Mouse (Mus musculus) left cerebral cortex, postnatal 10 days (tissue): Measurements from ENCODE around the gene Pik3r4. TPM values are rescaled to one million over a fixed set of nuclear protein-coding genes. Genes with fewer than 3 reads are reported as not detected.
"Not testable (repeated sequence)": the region's sequence is repeated elsewhere in the genome, so short reads cannot be mapped to it uniquely, and the experiment has no call there.

ENCODE experiments used
- DNase-seq, 2 experiments: peaks; one replicate each; pipeline ENCODE4 v3.0.0; 2021 to 2022; ENCODE audit warnings: low spot score in 2 of 2, mixed read lengths in 1 of 2; ENCODE audit errors: extremely low spot score in 1 of 2
- intact Hi-C: fragments of 180-260 bp; cut with DNase I; formaldehyde crosslinking; loops from one replicate; pipeline ENCODE4 v1.15.1; 2025
- total RNA-seq, 2 experiments: library from RNA; stranded (reverse); gene quantifications; 2 replicates each; pipeline ENCODE4 v1.2.3; 2021

Gene Pik3r4
- 10 to 100 TPM; 37.2 to 37.9 TPM for total RNA-seq

GRCm38 (mm10) chr9:105642460-105643371, at the start of gene Pik3r4:
Pik3r4 (plus strand) TSS chr9:105642978.
- intact Hi-C loops: no loop called here
- peak; percentile 84 to 88 for DNase-seq

GRCm38 (mm10) chr9:105598906-105599305, 43.9 kb upstream of the Pik3r4 start:
- intact Hi-C loops: no loop called here
- DNase-seq: no peak

DNA sequence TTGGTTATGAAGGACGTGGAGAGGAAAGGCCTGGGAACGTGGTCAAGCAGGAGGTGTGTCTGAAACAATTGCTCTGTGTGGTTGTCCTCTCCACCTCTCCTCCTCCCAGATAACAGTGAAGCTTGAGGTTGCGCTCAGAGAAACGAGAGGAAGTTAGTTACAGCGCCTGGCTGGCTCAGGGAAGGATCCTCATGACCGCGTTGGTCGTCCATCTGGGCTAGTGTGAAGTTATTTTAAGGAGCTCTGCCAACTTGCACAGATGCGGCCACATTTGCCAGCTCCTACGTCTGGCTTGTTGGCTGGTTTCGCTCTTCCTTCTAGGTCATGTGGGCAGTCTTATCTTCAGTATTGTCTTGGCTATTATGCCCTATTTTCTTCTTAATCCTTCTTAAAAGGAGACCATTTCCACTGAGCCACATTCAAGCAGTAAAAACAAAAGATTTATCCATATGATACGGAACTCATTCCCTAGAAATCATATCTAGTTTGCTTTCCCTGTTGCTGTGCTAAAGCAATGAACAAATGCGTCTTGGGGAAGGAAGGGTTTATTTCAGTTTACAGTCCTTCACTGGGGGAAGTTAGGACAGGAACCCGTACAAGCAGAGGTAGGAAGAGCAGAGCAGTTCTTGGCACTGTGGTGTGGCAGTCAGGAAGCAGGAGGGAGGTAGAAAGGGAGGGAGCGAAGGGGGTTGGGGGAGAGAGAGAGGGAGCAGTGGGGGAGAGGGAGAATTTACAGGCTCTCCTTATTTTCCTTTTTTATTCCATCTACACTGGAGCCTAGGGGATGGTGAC, 30.6 kb upstream of the Pik3r4 start:
- intact Hi-C loops: no loop called here
- peak; percentile 52 to 59 for DNase-seq

DNA sequence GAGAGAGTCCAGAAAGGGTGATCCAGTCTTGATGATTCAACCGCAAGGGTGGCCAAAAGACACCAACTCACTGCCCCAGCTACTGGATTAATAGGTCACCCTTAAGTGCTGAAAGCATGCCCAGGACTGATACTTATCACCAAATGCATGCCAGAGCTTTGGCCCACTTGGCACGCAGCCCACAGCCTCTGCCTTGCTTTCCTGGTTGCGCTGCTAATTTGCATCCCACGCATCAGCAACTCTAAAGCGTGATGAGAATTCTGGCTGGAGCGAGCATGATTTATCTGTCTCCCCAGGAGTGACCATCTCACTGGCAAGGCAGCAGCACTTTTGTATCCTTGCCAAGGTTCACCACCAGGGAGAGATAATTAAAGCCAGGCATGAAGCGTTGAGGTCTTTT, 29.9 kb upstream of the Pik3r4 start:
- intact Hi-C loops: no loop called here
- peak in 1 of 2 experiments; percentile 44 for DNase-seq

GRCm38 (mm10) chr9:105615952-105616351, 26.8 kb upstream of the Pik3r4 start:
- intact Hi-C loops: loop anchor here (5.0 kb wide), 1 partner anchor 119 kb away; no protein-coding TSS in a partner anchor
- DNase-seq: no peak

DNA sequence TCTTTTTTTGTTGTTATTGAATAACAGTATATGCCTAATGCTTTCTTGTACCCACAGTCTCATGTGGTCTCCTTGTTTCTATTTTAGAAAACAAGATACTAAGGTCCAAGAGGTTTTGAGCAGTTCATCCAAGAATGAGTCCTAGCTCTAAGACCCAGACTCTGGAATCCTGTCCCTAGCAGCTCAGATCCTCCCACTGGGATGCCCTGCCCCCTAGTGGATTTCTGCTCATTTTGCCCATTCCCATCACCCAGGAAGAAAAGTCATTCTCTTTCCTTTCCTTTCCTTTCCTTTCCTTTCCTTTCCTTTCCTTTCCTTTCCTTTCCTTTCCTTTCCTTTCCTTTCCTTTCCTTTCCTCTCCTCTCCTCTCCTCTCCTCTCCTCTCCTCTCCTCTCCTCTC, 25.5 kb upstream of the Pik3r4 start:
- peak; percentile 37 to 64 for DNase-seq
- intact Hi-C loops: loop anchor here (5.0 kb wide), 1 partner anchor 120 kb away; no protein-coding TSS in a partner anchor

DNA sequence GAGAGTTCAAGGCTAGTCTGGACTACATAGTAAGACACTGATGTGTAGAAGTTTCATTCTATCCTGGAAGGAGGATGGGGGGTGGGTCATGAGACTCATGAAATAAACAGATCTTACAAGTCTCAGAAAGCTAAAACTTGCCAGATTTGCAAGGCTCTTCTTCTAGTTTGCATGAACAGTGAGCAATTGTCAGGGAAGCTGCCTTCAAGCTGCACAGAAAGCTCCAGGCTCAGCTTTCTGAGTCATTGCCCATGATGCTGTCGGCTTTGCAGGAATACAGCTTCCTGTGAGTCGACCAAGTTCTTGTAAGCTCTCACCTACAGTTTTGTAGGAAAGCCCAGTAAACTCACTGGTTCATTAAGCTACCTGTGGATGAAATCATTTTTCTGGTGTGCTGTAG, 8.8 kb upstream of the Pik3r4 start:
- intact Hi-C loops: no loop called here
- DNase-seq: no peak

DNA sequence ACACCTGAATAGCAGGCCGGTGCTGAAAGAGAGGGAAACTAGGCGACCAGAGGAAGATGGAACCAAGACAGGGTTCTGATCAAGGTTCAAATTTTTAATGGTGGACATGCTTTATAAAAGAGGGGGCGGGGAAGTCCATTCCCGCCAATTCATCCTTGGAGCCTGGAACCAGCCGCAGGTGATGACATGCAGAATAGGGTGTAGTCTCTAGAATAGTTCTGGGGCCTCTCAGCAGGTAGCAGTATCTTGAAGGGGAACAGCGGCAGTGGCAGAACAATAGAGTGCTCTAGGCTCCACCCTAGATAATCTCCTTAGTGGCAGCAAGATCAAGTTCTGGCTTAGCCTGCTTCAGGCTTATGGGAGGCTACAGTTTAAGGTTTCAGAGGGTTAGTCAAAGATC, 1.4 kb upstream of the Pik3r4 start:
- intact Hi-C loops, DNase-seq: not testable (repeated sequence)

DNA sequence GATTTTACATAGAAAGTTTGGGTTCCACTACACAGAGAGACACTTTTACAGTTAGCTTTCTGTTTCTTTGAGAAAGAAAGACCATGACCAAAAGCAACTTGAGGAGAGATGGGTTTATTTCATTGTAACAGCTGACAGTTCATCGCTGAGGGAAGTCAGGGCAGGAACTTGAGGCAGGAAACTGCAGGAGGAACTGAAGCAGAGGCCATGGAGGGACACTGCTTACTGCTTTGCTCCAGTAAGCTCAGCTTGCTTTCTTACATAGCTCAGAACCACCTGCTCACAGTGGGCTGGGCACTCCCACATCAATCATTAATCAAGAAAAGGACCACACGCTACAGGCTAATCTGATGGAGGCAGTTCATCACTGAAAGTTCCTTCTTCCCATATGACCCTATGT, 13.4 kb downstream of the Pik3r4 start:
- intact Hi-C loops: no loop called here
- no peak for DNase-seq

DNA sequence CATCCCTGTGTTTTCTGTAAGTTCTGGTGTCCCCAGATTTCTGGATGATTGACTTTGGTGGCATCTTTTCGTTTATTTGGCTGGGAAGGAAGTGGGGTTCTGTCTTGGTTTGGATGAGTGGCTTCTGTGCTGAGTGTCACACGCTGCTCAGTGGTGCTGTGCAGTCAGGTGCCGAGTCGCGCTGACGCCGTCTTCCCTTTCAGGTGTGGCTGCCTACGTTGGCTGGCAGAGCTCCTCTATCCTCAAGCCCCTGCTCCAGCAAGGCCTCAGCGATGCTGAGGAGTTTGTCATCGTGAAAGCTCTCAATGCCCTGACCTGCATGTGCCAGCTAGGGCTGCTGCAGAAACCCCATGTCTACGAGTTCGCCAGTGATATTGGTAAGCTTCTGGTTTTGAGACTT, 15.4 kb downstream of the Pik3r4 start:
- intact Hi-C loops: no loop called here
- no peak for DNase-seq

DNA sequence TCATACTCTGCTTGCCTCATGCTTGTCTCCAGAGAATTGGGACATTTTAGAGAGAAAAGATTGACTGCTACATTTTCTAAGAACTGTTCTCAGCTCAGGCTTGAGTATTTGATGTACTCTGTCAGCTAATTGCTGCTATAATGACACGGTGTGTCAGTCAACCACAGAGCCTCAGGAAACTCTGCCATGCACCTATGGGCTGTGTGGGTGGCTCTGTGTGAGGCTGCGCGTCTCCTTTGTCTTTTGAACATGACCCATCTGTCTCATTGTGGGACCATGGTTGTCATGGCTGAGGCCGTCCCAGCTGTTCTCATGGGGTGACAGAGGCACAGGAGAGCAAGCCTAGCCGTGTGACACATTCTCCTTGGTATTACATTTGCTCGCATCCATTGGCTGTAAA, 17.1 kb downstream of the Pik3r4 start:
- intact Hi-C loops: no loop called here

DNA sequence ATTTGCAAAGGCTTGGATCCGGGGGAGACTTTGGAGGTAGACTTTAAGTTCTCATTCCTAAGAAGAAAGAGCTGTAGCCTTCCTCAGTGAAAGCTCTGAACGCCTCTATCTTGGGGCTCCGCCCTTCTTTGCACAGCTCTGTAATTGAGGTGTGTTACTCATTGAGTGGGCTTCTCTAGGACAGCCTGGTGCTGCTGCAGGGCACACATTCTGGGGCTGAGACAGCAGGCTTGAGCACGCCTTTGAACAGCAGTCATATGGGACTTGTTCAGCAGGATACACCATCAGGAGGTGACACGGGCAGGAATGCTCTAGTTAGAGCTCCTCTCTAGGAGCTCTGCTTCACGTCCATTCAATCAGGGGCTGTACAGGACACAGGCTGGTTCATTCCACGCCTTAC, 22.5 kb downstream of the Pik3r4 start:
- intact Hi-C loops: no loop called here
- DNase-seq: no peak

More for the DNA sequence above, 17.1 kb downstream of the Pik3r4 start:
- no peak for DNase-seq

DNA sequence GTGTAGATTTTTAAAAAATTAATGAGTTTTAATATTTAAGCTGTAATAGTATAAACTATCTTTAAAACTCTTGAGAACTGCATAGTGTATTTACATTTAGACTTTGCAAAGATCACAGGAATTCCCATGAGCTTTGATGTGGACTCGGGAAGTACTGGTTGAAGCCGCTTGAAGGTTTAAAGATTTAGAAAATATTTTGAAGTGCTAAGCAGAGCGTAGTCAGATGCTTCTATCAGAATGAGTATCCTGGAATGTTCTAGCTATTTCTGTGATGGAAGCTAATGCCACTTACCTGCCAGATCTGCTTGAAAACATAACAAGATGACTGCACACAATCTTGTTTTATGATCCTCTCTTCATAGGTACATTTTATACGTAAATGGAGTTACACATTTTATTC, 28.1 kb downstream of the Pik3r4 start:
- no peak for DNase-seq
- intact Hi-C loops: no loop called here

- intact Hi-C loops: no loop called here
- DNase-seq: no peak
Measured at GRCm38 (mm10) chr9:105672032-105672431, 29.3 kb downstream of the Pik3r4 start.

- intact Hi-C loops: no loop called here
Measured at GRCm38 (mm10) chr9:105675941-105676340, 33.2 kb downstream of the Pik3r4 start.

GRCm38 (mm10) chr9:105681386-105681785, 38.6 kb downstream of the Pik3r4 start:
- no peak for DNase-seq
- intact Hi-C loops: no loop called here

More at GRCm38 (mm10) chr9:105675941-105676340, 33.2 kb downstream of the Pik3r4 start:
- DNase-seq: no peak

DNA sequence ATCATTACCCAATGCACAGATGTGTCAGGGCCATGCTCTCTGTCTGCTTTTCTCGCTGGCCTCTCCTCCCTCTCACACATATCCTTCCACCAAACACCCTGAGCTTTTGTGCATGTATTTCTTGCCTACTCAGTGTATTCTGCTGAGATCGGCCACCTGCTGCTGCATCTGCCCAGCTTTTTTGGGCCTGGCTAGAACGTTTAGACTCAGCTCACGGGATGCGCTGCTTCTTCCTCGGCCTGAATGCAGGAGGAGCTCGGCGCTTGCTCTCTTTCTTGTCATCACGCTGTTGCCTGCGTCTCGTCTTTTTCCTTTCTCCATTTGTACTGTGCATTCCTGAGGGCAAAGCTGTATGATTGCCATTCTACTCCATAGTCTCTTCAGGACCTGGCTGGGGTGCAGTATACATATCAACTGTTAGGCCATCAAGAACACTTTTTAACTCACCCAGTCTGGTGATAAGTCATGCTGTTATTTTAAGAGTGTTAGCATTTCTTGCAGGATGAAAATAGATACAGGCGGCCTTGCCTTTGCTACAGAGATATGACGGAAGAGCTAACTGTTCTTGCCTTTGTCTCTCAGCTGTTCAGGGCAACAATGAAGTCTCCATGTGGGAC, 41.9 kb downstream of the Pik3r4 start:
- intact Hi-C loops: no loop called here
- DNase-seq: peak in 1 of 2 experiments; percentile 63

DNA sequence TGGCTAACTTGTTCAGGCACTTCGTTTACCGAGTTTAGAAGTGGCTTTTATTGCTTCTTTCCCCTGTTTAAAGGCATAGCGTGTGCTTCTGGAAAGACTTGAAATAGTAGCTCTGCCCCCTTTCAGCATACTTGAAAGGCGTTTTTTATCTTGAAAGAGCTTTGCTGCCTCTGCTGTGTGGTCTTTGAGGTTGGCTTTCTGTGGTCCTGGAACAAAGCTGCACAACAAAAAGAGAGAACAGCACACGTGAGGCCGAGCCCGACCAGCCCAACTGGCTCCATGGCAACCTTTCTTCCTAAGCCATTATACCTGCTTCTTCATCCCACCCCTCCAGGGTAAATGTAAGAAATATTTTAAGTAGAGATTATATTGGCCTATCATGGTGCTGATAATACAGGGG, 46.7 kb downstream of the Pik3r4 start:
- DNase-seq: no peak
- intact Hi-C loops: no loop called here

- intact Hi-C loops: loop anchor here (5.0 kb wide), 2 partner anchors 165 to 295 kb away; no protein-coding TSS in a partner anchor
- DNase-seq: peak; percentile 46 to 67
Measured at GRCm38 (mm10) chr9:105692472-105692871, 49.7 kb downstream of the Pik3r4 start.
